ENCODE assay signal across 13 mouse cellular contexts in genomic region chr13:113918668-113919067, GRCm38 (mm10).
A peak's percentile ranks its signal among the peaks of the same experiment; 100 is the strongest.
DNase-seq lines count a peak whose midpoint lies in the region; ATAC-seq lines count a peak whose summit lies in the region.
"Had no signal": no experiment of that assay in that cellular context is flagged by ENCODE, and none has a peak within 500 bp of the region (broad histone marks: within the 10 kb centered on the region; RNA-seq: fewer than 3 reads in every experiment).

No protein-coding gene starts in this region.

- no peak overlapping the region for H3K27ac ChIP-seq in embryonic facial prominence, embryonic 12.5 days
- H3K27ac ChIP-seq in hindbrain, embryonic 12.5 days = 0 out of 2 replicates have a peak overlapping the region, but pooled peaks have one; percentile 79
- H3K27ac ChIP-seq in midbrain, embryonic 15.5 days = no peak overlapping the region
- H3K27ac ChIP-seq in liver, embryonic 12.5 days = no peak overlapping the region
- H3K27ac ChIP-seq: liver, embryonic 14.5 days had no signal

- no peaks in the 10 kb centered on the region for H3K27me3 ChIP-seq in embryonic facial prominence, embryonic 12.5 days
- no peaks in the 10 kb centered on the region for H3K27me3 ChIP-seq in hindbrain, embryonic 12.5 days
- H3K27me3 ChIP-seq in midbrain, embryonic 15.5 days (replicated peaks) = no peaks in the 10 kb centered on the region
- H3K27me3 ChIP-seq in liver, embryonic 12.5 days (replicated peaks) = no peaks in the 10 kb centered on the region

- H3K4me2 ChIP-seq in embryonic facial prominence, embryonic 12.5 days (replicated peaks) = no peak overlapping the region
- H3K4me2 ChIP-seq in hindbrain, embryonic 12.5 days (replicated peaks) = 0 out of 2 replicates have a peak overlapping the region, but pooled peaks have one; percentile 42
- no peak overlapping the region for H3K4me2 ChIP-seq in midbrain, embryonic 15.5 days
- no peak overlapping the region for H3K4me2 ChIP-seq in liver, embryonic 12.5 days

- H3K9me3 ChIP-seq in embryonic facial prominence, embryonic 12.5 days = no peaks in the 10 kb centered on the region
- no peaks in the 10 kb centered on the region for H3K9me3 ChIP-seq in hindbrain, embryonic 12.5 days (replicated peaks)
- H3K9me3 ChIP-seq in midbrain, embryonic 15.5 days = no peaks in the 10 kb centered on the region
- no peaks in the 10 kb centered on the region for H3K9me3 ChIP-seq in liver, embryonic 12.5 days (replicated peaks)

- peak; percentile 52; the same call in 1 of the 2 replicates for ATAC-seq in embryonic facial prominence, embryonic 12.5 days (ENCODE audit: insufficient number of reproducible peaks, insufficient read depth, low FRiP score, low TSS enrichment)
- 0 out of 2 replicates have a peak, but pooled peaks have one; percentile 17 for ATAC-seq in hindbrain, embryonic 12.5 days (ENCODE audit: low FRiP score)
- peak; percentile 48 for ATAC-seq in midbrain, embryonic 15.5 days (replicated peaks)
- no peak for ATAC-seq in frontal cortex, adult (ENCODE audit: low TSS enrichment)
- ATAC-seq in liver, embryonic 12.5 days = no peak

- no peaks in the 10 kb centered on the region for H3K36me3 ChIP-seq in embryonic facial prominence, embryonic 12.5 days
- no peaks in the 10 kb centered on the region for H3K36me3 ChIP-seq in hindbrain, embryonic 12.5 days
- no peaks in the 10 kb centered on the region for H3K36me3 ChIP-seq in midbrain, embryonic 15.5 days (replicated peaks)
- peaks cover 14% of the 10 kb centered on the region for H3K36me3 ChIP-seq in liver, embryonic 12.5 days

- WGBS in embryonic facial prominence, embryonic 12.5 days = 80% methylated on average over 7 of the region's 7 CpGs
- WGBS in hindbrain, embryonic 12.5 days = 52% methylated on average over 7 of the region's 7 CpGs
- WGBS in midbrain, embryonic 15.5 days = 50% methylated on average over 7 of the region's 7 CpGs
- 81% methylated on average over 7 of the region's 7 CpGs for WGBS in liver, embryonic 12.5 days (ENCODE audit: insufficient replicate concordance)

- H3K4me1 ChIP-seq in embryonic facial prominence, embryonic 12.5 days = no peaks in the 10 kb centered on the region; the same call in 1 of the 2 replicates
- peaks cover 26% of the 10 kb centered on the region for H3K4me1 ChIP-seq in hindbrain, embryonic 12.5 days
- peaks cover 26% of the 10 kb centered on the region for H3K4me1 ChIP-seq in midbrain, embryonic 15.5 days
- H3K4me1 ChIP-seq in liver, embryonic 12.5 days = no peaks in the 10 kb centered on the region

- H3K9ac ChIP-seq in embryonic facial prominence, embryonic 12.5 days = no peak overlapping the region
- H3K9ac ChIP-seq in hindbrain, embryonic 12.5 days = no peak overlapping the region
- H3K9ac ChIP-seq in midbrain, embryonic 15.5 days = no peak overlapping the region
- H3K9ac ChIP-seq in liver, embryonic 12.5 days = no peak overlapping the region
- H3K9ac ChIP-seq: liver, embryonic 14.5 days had no signal

- DNase-seq in adrenal gland, adult (ENCODE audit: inconsistent age in 2 of 2, low spot score in 1 of 2) = peak; percentile 40 to 68
- no peak for DNase-seq in adrenal gland, postnatal 10 days
- DNase-seq in cerebellum, postnatal 14 days = no peak
- DNase-seq: heart, adult 11 months; heart, postnatal 36 days; kidney, adult 2 months; lung, postnatal 14 days had no signal

- H3K4me3 ChIP-seq in embryonic facial prominence, embryonic 12.5 days = no peak overlapping the region
- no peak overlapping the region for H3K4me3 ChIP-seq in hindbrain, embryonic 12.5 days
- no peak overlapping the region for H3K4me3 ChIP-seq in midbrain, embryonic 15.5 days
- H3K4me3 ChIP-seq in liver, embryonic 12.5 days = no peak overlapping the region

Comparison
In these comparisons a context has a peak if more than half of its experiments do, and no peak if none do; other contexts are left out.
1. DNase-seq: peak in adrenal gland, adult (2 of 2); none in adrenal gland, postnatal 10 days (single experiment) and cerebellum, postnatal 14 days (0 of 2).
2. ATAC-seq: peak in embryonic facial prominence, embryonic 12.5 days (single experiment), hindbrain, embryonic 12.5 days (single experiment) and midbrain, embryonic 15.5 days (single experiment); none in frontal cortex, adult (single experiment) and liver, embryonic 12.5 days (single experiment).